19 mouse cellular contexts compared by ENCODE assay signal in genomic region chr1:82986738-82987137, GRCm38 (mm10).
DNase-seq lines count a peak whose midpoint lies in the region; ATAC-seq lines count a peak whose summit lies in the region.
"Had no signal": no experiment of that assay in that cellular context is flagged by ENCODE, and none has a peak within 500 bp of the region (broad histone marks: within the 10 kb centered on the region; RNA-seq: fewer than 3 reads in every experiment).

No protein-coding gene starts in this region.

- no peak for DNase-seq in frontal cortex, postnatal 25 days (ENCODE audit: low spot score in 2 of 2)
- peak; percentile 44 for DNase-seq in brain, adult 2 months (ENCODE audit: low read depth, low spot score)
- DNase-seq in telencephalon, adult 2 months (ENCODE audit: low read depth, low spot score), result peak; percentile 36
- no peak for DNase-seq in cerebellum, adult 11 months
- no peak for DNase-seq in spleen, postnatal 36 days (ENCODE audit: low spot score in 2 of 2)
- DNase-seq: adrenal gland, adult 2 months; adrenal gland, adult 8-10 months; adrenal gland, postnatal 10 days; adrenal gland, postnatal 14 days; adrenal gland, postnatal 25 days; adrenal gland, postnatal 36 days; B cell, adult 2 months; cerebellum, adult 11-12 months; cerebellum, adult 18-20 months; cerebellum, adult 2 months; cerebellum, adult 8-10 months had no signal

- ATAC-seq in frontal cortex, adult (ENCODE audit: low TSS enrichment), result peak; percentile 51; the same call in 1 of the 2 replicates
- ATAC-seq: activated CD4-positive, CD25-positive, alpha-beta regulatory T cell, adult 4 months; Patski had no signal

Comparison
In these comparisons a context has a peak if more than half of its experiments do, and no peak if none do; other contexts are left out.
1. DNase-seq: peak in brain, adult 2 months (single experiment) and telencephalon, adult 2 months (single experiment); none in frontal cortex, postnatal 25 days (0 of 2), cerebellum, adult 11 months (single experiment) and spleen, postnatal 36 days (0 of 2).